Mouse (Mus musculus) cerebellum, postnatal 10 days (tissue): ENCODE measurements around the gene Cd300e.
A peak's percentile ranks its signal among the peaks of the same experiment; 100 is the strongest.

ENCODE experiments used
- DNase-seq, 2 experiments: peaks; one replicate each; pipeline ENCODE4 v3.0.0; 2021; ENCODE audit warnings: mixed read lengths in 2 of 2

The Cd300e gene

DNA sequence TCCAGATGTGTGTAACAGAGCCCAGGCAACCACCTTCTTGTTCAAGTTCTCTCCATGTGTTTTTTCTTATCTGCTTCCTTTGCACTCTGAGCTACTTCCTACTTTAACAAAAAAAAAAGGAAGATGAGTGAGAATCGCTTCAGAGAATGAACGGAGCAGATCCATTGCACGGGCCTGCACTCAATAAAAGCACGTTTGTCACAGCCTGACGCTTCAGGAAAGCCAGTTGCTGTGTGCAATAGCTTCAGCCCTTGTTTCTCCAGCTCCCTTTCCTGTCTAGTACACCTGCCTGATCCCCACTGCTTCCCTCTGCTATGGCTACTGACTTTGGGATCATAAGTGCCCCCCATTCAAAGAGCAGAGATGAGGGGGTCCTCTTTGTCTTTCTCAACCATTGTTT is at the start of gene Cd300e:
Cd300e (minus strand) TSS at position 101 of the 400 bp plus-strand sequence.
- no peak for DNase-seq

DNA sequence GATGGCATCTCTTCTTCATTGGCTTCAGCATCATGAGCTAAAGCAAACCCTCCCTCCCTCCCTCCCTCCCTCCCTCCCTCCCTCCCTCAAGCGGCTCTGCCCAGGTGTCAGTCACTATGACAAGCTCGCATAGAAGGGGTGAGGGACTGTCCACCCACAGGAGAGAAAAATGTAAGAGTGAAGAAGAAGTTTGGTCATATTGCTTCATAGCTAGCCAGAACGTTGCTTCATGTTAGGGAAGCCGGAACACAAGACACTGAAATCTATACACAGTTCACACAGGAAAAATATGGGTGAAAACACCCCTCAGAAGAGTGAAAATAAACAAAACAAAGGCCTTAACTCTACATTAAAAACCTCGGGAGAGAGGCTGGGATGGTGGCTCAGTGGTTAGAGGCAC is 48.3 kb upstream of the Cd300e start:
- no peak for DNase-seq

GRCm38 (mm10) chr11:115108176-115108575 is 46.2 kb upstream of the Cd300e start:
- DNase-seq: no peak

DNA sequence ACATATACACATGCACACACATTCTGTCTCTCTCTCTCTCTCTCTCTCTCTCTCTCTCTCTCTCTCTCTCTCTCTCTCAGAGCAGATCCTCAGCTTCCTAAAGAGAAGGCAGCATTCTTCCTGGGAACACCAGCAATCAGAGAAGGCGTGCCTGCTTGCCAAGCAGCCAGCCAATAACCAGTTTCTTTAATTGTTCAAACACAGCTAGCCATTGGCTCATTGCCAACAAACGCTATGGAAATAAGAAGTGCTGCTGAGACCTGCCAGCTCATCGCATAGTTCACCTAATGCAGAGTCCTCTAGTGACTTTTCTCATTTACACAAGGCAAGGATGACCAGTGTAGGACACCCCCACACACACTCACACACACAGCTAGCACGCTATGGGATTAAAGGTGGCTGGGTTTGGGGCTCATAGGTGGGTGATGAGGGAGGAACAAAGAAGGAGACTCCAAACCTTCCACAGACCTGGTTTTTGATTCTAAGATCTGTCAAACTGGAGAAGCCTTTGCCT is 45.5 kb upstream of the Cd300e start:
- peak; percentile 19 to 20 for DNase-seq

GRCm38 (mm10) chr11:115106638-115107037 is 44.7 kb upstream of the Cd300e start:
- DNase-seq: no peak

DNA sequence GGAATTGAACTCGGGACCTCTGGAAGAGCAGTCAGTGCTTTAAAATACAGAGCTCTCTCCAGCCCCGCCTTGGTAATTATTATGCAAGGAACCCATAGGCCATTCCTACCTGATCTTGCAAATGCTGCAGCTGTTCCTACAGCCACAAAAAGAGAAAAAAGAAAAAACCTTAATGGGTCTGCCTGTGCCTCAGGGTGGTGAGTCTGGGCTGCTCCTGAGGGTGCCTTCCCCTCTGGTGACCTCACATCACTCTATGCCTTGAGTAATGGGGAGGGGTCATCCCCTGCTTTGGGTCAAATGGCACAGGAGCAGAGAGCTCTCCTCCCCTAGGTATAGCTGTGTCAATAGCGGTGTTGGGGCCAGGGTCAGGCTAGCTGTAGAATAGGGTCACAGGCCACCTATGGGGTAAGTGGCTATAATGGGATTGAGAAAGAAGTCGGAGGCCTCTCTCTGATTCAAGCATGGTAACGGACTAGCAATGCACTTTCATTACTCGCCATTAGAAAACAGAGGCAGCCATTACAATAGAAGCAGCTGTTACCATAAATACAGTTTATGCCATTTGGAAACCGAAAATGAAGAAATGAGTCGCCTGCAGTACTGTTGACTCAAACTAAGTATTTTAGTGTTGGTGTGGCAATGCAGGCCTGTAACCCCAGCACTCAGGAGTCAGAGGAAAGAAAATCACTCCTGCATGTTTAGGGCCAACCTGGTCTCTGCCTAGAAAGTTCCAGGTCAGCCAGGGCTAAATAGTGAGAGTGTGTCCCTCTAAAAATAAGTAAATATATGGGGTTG is 43.0 kb upstream of the Cd300e start:
- DNase-seq: no peak

DNA sequence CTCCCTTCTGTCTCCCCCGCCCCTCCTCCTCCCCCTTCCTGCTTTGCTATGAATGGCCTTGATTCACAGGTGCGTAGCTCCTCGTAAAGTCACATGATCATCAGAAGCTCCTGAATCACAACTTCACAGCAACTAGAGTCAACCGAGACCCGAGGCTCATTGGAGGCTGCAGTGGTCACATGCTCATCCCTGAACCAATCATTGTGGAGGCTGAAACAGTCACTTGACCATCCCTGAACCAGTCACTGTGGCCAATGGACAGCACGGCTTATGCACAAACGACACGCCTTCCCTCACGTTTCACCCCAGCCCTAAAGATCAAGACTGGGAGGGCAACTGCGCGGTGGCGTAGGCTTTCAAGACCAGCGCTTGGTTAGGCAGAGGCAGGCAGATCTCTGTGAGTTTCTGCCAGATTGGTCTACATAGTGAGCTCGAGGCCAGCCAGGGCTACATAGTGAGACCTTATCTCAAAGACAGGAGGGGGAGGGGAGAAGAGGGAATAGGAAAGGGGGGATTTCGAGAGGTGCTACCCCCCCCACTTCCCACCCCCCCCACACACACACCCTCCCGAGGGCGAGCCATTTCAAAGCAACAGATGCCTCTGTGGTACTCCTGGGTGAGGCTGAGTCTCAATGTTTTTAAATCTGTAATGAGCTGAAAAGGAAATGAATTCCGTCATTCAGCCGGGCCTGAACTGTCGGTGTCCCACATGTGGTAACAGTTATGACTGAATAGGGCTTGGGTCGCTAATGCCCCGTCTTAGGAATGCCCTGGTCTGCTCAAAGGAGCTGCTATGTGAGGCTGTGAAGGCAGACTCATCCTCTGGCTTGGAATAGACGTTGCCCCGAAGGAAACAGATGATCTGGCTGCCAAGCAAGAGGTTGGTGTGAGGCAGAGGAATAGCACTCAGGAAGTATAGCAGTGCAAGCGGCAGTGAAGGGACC is 41.8 kb upstream of the Cd300e start:
- DNase-seq: no peak

DNA sequence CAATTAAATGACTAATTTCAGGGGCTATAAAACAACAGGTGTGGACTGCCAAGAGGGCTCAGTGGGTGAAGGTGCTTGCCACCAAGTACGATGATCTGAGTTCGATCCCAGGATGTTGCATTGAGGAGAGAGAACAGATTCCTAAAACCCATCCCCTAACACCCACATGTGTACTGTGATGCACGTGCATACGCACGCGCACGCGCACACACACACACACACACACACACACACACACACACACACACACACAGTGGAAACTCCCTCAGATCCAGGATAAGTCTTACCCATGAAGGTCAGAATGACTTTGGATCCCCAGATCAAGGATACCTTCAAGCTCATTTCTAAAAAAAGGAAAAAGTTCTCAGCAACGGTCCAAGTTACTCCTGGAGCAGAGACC is 40.1 kb upstream of the Cd300e start:
- no peak for DNase-seq

DNA sequence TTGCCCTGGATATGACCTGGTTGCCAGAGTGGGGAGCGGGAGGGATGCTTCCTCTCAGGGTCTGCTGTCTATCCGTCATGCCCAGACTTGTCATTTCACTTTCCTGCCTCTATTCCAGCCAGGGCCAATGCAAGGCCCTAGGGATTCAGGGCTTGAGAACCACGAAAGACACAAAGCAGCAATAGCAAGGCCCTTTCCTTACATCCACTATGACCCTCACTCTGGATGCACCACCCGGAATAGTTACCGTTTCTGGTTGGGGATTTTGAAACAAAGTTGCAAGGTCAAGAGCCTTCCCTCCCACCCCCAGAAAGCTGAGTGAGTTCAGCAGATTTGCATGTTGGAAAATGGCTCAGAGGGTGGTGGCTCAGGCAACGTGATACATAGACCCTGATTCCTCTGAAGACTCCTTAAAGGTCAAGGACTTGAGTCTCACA is 39.7 kb upstream of the Cd300e start:
- no peak for DNase-seq

DNA sequence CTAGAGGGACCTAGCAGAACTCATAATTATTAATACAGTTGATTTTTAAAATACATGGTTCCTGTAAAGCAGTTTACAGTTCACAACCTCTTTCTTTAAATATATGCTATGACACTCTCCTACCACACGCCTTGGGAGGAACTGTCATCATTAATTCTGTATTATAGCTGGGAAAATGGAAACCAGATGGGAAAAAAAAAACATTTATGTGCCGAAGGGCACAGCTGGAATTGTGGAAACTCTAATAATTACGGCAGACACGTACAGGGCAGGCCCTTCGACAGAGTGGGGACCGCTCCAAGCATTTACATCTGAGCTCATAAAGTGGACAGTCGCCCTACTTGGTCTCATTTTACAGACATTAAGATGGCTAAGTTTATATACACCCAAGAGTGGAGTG is 38.8 kb upstream of the Cd300e start:
- no peak for DNase-seq

DNA sequence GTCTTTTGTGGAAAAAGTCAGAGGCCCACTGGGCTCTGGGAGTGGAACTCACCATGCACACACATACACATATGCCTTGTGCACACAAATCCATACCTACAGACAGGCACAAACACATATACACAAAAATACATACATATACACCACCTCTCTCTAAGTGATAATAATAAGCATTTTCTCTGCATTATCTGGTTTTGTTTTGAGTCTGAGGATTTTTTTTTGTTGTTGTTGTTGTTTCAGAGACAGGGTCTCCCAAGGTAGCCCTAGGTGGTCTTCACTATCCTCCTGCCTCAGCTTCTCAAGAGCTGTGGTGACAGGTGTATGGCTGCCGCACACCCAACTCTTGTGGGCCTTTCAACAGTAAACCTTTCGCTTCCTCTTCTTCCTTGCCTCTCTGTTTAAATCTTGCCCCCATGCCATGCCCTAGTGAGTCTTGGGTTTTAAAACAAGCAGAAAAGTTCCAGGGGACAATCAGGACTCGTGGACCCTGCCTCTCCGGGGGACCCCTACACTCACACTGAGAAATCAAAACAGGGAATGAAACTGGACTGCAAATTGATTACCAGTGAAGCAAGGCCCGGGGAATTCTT is 38.1 kb upstream of the Cd300e start:
- DNase-seq: no peak

GRCm38 (mm10) chr11:115099241-115099840 is 37.4 kb upstream of the Cd300e start:
- DNase-seq: no peak

- DNase-seq: peak; percentile 58 to 66
These were observed 36.4 kb upstream of the Cd300e start for GRCm38 (mm10) chr11:115098203-115098932.

- no peak for DNase-seq
These were observed 30.2 kb upstream of the Cd300e start for GRCm38 (mm10) chr11:115092140-115092539.

DNA sequence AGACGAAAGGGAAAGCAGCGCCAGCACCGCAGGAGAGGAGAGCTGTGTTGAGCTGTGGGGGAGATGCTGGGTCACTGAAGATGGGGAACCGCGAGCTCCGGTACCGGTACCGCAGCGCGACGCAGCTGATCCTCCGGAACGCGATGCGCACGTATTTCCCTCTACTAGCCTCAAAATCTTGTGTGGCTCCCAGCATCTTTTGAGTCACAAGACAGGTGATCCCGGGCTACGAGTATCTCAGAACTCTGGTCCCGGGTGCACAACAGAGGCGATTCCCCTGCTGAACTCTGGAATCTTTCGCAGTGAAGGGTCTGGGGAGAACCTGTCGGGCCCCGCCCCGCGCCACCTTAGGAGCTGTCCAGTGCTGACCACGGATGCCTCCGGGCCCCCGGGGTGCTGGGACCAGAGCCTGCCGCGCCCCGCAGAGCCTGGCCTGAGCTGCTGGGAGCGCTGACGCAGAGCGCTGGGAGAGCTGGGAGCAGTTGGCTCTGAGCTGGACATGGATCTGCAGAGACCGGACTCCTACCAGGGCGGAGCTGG is 29.5 kb upstream of the Cd300e start, which contains the start of gene Rab37:
Rab37 (plus strand) TSS at position 70 of the 540 bp plus-strand sequence.
- peak; percentile 22 to 28 for DNase-seq

DNA sequence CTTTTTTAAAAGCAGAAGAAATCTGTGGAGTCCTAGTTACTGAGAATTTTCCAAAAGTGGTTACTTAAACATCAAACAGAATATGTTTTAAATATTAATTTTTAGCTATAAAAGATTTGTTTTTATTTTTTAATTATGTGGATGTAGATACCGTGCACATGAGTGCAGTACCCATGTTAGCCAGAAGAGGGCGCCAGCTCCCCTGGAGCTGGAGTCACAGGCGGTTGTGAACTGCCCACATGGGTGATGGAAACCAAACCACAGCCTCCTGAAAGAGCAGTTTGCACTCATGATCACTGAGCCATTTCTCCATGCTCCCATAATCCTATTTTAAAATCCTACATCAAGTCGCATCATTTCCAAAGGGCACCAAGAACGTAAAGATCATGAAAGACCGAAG is 27.9 kb upstream of the Cd300e start:
- DNase-seq: peak in 1 of 2 experiments; percentile 34

- no peak for DNase-seq
These were observed 24.2 kb upstream of the Cd300e start for GRCm38 (mm10) chr11:115086213-115086612.

DNA sequence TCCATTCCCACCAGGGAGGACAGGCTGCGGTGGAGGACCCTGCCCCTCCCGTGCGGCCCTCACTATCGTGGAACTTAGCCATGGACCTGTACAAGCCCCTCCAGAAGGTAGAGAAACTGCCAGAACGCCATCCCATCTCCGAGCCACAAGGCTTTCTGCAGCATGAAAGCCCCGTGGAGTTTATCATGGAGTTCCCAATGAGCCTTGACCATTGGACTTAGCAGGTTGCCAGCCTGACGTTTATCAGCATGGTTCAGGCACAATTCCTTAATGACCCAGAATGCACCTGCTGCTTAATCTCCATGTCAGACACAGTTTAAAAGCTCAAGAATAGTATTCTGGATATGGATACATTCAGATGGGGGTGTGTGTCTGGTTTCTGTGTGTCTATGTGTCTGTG is 23.1 kb upstream of the Cd300e start:
- DNase-seq: no peak

- peak; percentile 21 to 28 for DNase-seq
These were observed 22.6 kb upstream of the Cd300e start for GRCm38 (mm10) chr11:115084595-115084994.

DNA sequence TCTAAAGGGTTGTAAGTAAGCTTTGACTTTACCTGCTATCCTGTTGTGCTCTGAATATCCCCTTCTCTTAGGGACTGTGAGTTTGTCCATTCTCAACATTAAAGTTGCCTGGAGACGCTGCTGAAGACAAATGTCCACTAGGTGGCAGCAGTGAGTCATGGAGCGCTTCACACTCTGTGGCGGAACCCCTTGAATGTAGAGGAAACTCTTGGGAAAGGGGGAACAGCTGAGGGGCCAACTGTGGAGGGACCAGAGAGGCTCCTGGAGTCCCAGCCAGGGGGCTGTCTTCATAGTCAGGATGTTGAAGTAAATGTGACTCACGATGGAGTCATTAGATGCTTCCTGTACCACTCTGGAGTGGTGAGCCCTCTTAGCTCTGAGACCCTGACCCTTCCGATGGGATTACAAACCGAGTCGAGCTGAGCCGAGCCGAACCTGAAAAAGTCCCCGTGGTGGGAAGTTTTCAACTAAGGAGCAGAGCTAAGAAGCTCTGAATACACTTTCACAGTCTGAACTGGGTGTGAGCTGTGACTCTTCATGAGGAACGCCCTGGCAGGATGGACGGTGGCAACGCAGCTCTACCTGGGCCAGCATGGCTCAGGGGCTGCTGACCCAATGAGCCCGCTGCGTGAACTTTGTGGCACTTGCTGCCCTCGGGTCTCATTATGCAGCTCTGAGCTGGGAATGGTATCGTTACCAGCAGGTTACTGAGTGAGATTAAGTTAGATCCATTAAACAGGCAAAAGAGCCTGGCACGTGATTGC is 21.6 kb upstream of the Cd300e start:
- DNase-seq: peak; percentile 90 to 96

DNA sequence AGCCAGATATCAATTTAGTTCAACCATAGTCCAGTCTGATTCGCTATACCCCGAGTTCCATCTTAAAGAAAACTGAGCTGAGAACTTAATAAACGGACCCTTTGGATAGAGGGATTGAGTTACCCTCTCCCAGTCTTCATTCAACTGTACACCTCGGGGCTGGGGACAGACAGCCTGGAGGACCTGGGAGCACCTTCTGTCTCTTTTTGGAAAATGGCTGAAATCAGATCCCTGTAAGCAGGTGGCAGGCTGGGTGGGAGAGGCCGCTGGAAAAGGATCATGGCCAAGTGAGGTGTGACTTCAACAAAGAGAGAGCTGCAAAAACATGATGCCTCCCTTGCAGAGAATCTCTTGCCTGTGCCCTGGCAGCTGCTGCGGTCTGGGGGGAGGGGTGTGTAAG is 20.2 kb upstream of the Cd300e start:
- peak; percentile 38 for DNase-seq
